Mouse (Mus musculus) heart, embryonic 11.5 days (tissue): Measurements from ENCODE around the gene Rtn1. TPM values are rescaled to one million over a fixed set of nuclear protein-coding genes. Genes with fewer than 3 reads are reported as not detected.

Experiments used
- ATAC-seq: fragments of 200-750 bp; cut with Nextera tagmentation; replicated peaks from 2 replicates; pipeline ENCODE4 v1.8.0; 2017; ENCODE audit warnings: moderate library complexity; ENCODE audit not compliant: insufficient number of reproducible peaks, low FRiP score, low TSS enrichment
- H3K27ac ChIP-seq: fragments of 300-500 bp; sonication (generic); 2 replicates; pipeline ENCODE4 v1.5.1; 2014; ENCODE audit warnings: mild to moderate bottlenecking, low read depth, low read length
- H3K27me3 ChIP-seq: fragments of 300-500 bp; sonication (generic); 2 replicates; pipeline ENCODE4 v1.6.1; 2014; ENCODE audit warnings: mild to moderate bottlenecking, low read length, mixed read lengths; ENCODE audit not compliant: control insufficient read depth, insufficient read depth
- H3K36me3 ChIP-seq: fragments of 300-500 bp; sonication (generic); 2 replicates; pipeline ENCODE4 v1.6.1; 2014; ENCODE audit warnings: mild to moderate bottlenecking, low read length, moderate library complexity, mixed read lengths; ENCODE audit not compliant: control insufficient read depth, insufficient read depth
- H3K4me1 ChIP-seq: fragments of 300-500 bp; sonication (generic); 2 replicates; pipeline ENCODE4 v1.6.1; 2014; ENCODE audit warnings: low read length; ENCODE audit not compliant: control insufficient read depth, insufficient read depth
- H3K4me2 ChIP-seq: fragments of 300-500 bp; sonication (generic); 2 replicates; pipeline ENCODE4 v1.6.1; 2014; ENCODE audit warnings: mild to moderate bottlenecking, moderate library complexity
- H3K4me3 ChIP-seq: fragments of 300-500 bp; sonication (generic); 2 replicates; pipeline ENCODE4 v1.5.1; 2014; ENCODE audit warnings: low read depth, low read length
- H3K9ac ChIP-seq: fragments of 300-500 bp; sonication (generic); 2 replicates; pipeline ENCODE4 v1.6.1; 2014; ENCODE audit warnings: mild to moderate bottlenecking, low read depth, low read length, moderate library complexity
- H3K9me3 ChIP-seq: fragments of 300-500 bp; sonication (generic); replicated peaks from 2 replicates; pipeline ENCODE4 v1.6.1; 2016; ENCODE audit warnings: low read length; ENCODE audit not compliant: control insufficient read depth
- WGBS: fragments of 180-500 bp; shearing (Covaris S2); extraction: QIAGEN DNeasy Blood & Tissue Kit; methylation state at CpG from one replicate; pipeline ENCODE4 v1.1.7; 2014; ENCODE audit not compliant: insufficient replicate concordance; 5-methylcytosine and 5-hydroxymethylcytosine counted together
- polyA plus RNA-seq: library from polyadenylated mRNA; unstranded; fragments of >200 nt; fragmentation: Nextera tagmentation; extraction: Ambion mirVana; gene quantifications from 2 replicates; pipeline ENCODE4 v1.2.1, GENCODE M21; 2014

The Rtn1 gene
- polyA plus RNA-seq, 1 experiment from 2014 or later, result 20.1 TPM

GRCm38 (mm10) chr12:72389377-72390103 is 19.3 kb downstream of the Rtn1 start:
- Histone ChIP-seq H3K27ac (no peak overlapping the region), H3K9ac (no peak overlapping the region), H3K36me3 (no peaks in the 10 kb centered on the region), H3K4me2 (no peak overlapping the region), H3K27me3 (no peaks in the 10 kb centered on the region), H3K4me3 (no peak overlapping the region), H3K4me1 (no peaks in the 10 kb centered on the region), H3K9me3 (no peaks in the 10 kb centered on the region)
- no peak for ATAC-seq
- WGBS, result 88% methylated on average over 14 of the region's 14 CpGs

GRCm38 (mm10) chr12:72388835-72389234 is 20.0 kb downstream of the Rtn1 start:
- Histone ChIP-seq H3K9me3 (no peaks in the 10 kb centered on the region), H3K4me1 (no peaks in the 10 kb centered on the region), H3K27ac (no peak overlapping the region), H3K36me3 (no peaks in the 10 kb centered on the region), H3K4me3 (no peak overlapping the region), H3K9ac (no peak overlapping the region), H3K4me2 (no peak overlapping the region), H3K27me3 (no peaks in the 10 kb centered on the region)
- WGBS, result 78% methylated on average over 5 of the region's 5 CpGs
- no peak for ATAC-seq

- no peak overlapping the region for H3K9ac ChIP-seq
- no peak overlapping the region for H3K27ac ChIP-seq
- no peaks in the 10 kb centered on the region for H3K9me3 ChIP-seq
- H3K36me3 ChIP-seq, result no peaks in the 10 kb centered on the region
- ATAC-seq, result no peak
- no peaks in the 10 kb centered on the region for H3K4me1 ChIP-seq
- no peak overlapping the region for H3K4me3 ChIP-seq
- no peak overlapping the region for H3K4me2 ChIP-seq
- no peaks in the 10 kb centered on the region for H3K27me3 ChIP-seq
- 92% methylated on average over 6 of the region's 6 CpGs for WGBS
Observed at GRCm38 (mm10) chr12:72388135-72388534, 20.7 kb downstream of the Rtn1 start.

GRCm38 (mm10) chr12:72376309-72376708 is 32.5 kb downstream of the Rtn1 start:
- Histone ChIP-seq H3K27ac (no peak overlapping the region), H3K9me3 (no peaks in the 10 kb centered on the region), H3K4me2 (no peak overlapping the region), H3K9ac (no peak overlapping the region), H3K4me1 (peaks cover 3% of the 10 kb centered on the region; the same call in 1 of the 2 replicates), H3K36me3 (no peaks in the 10 kb centered on the region), H3K27me3 (no peaks in the 10 kb centered on the region), H3K4me3 (no peak overlapping the region)
- WGBS, result 83% methylated on average over 5 of the region's 5 CpGs
- ATAC-seq, result no peak

GRCm38 (mm10) chr12:72374823-72375225 is 34.0 kb downstream of the Rtn1 start:
- ATAC-seq, result no peak
- Histone ChIP-seq H3K9ac (no peak overlapping the region), H3K27ac (no peak overlapping the region), H3K9me3 (no peaks in the 10 kb centered on the region), H3K4me1 (peaks cover 3% of the 10 kb centered on the region; the same call in 1 of the 2 replicates), H3K4me2 (no peak overlapping the region), H3K27me3 (no peaks in the 10 kb centered on the region), H3K36me3 (no peaks in the 10 kb centered on the region), H3K4me3 (no peak overlapping the region)
- 76% methylated on average over 11 of the region's 11 CpGs for WGBS

GRCm38 (mm10) chr12:72373916-72374615 is 34.8 kb downstream of the Rtn1 start:
- 69% methylated on average over 17 of the region's 17 CpGs for WGBS
- Histone ChIP-seq H3K36me3 (no peaks in the 10 kb centered on the region), H3K9ac (no peak overlapping the region), H3K9me3 (no peaks in the 10 kb centered on the region), H3K4me2 (no peak overlapping the region), H3K4me1 (peaks cover 3% of the 10 kb centered on the region; the same call in 1 of the 2 replicates), H3K27ac (no peak overlapping the region), H3K4me3 (no peak overlapping the region), H3K27me3 (no peaks in the 10 kb centered on the region)
- ATAC-seq, result no peak

- H3K27me3 ChIP-seq, result no peaks in the 10 kb centered on the region
Observed at GRCm38 (mm10) chr12:72370081-72370480, 38.8 kb downstream of the Rtn1 start.

GRCm38 (mm10) chr12:72366763-72367162 is 42.1 kb downstream of the Rtn1 start:
- Histone ChIP-seq H3K9me3 (no peaks in the 10 kb centered on the region), H3K27ac (no peak overlapping the region), H3K9ac (no peak overlapping the region), H3K36me3 (no peaks in the 10 kb centered on the region), H3K4me1 (peaks cover 8% of the 10 kb centered on the region), H3K4me2 (no peak overlapping the region), H3K27me3 (no peaks in the 10 kb centered on the region), H3K4me3 (no peak overlapping the region)
- 53% methylated on average over 3 of the region's 3 CpGs for WGBS
- ATAC-seq, result no peak

More at GRCm38 (mm10) chr12:72370081-72370480, 38.8 kb downstream of the Rtn1 start:
- Histone ChIP-seq H3K9ac (no peak overlapping the region), H3K4me3 (no peak overlapping the region), H3K36me3 (no peaks in the 10 kb centered on the region), H3K27ac (no peak overlapping the region), H3K4me2 (no peak overlapping the region), H3K9me3 (no peaks in the 10 kb centered on the region), H3K4me1 (peaks cover 3% of the 10 kb centered on the region; the same call in 1 of the 2 replicates)
- no peak for ATAC-seq
- WGBS, result 71% methylated on average over 5 of the region's 5 CpGs
